Mouse (Mus musculus): ENCODE measurements around the gene 2210011C24Rik.
"Not testable (repeated sequence)": the region's sequence is repeated elsewhere in the genome, so short reads cannot be mapped to it uniquely, and the experiment has no call there.

The 2210011C24Rik gene

DNA sequence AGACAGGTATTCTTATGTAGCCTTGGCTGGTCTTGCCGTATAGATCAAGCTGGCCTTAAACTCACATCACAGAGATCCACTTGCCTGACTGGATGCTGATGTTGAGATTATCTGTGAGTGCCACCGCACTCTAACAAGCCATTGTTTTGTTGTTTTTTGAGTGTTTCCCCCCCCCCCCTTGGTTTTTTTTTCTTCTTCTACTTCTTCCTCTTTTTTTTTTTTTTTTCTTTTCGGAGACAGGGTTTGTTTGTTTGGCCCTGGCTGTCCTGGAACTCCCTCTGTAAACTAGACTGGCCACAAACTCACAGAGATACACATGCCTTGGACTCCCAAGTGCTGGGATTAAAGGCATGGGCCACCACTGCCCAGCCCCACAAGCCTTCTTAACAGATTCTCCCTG, 17.9 kb downstream of the 2210011C24Rik start:
- DNase-seq (ENCODE audit: low spot score in 2 of 2): no peak

DNA sequence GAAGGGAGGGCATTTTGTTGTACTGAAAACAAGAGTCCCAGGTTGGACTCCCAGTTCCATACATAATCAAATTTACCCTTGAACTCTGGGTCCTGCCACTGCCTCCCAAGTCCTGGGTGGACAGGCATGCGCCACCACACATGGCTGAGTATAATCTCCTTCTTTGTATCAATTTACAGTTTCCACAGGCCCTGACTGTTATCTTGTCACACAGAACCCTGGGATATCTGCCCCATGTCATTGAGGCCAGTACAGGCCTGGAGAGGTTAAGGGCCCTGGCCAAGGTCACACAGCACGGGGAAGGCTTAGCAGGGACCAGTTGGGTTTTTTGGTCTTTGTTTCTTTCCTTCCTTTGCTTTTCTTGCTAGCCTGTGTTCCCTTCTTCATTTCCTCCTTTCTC, 19.5 kb downstream of the 2210011C24Rik start:
- no peak for DNase-seq (ENCODE audit: low spot score in 2 of 2)

DNA sequence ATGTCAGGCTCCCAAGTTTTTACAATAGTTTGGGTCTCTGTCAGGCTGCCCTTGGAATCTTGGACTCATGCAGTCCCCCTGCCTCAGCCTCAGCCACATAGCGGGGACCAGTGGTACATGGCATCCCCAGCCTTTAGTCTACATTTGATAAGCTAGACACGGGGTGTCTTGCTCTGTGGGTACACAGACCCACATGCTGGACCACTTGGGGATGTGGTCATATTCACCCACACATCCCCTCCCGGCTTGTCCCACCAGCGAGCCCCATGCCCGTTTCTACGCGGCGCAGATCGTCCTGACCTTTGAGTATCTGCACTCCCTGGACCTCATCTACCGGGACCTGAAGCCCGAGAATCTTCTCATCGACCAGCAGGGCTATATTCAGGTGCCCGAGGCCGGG, 21.8 kb downstream of the 2210011C24Rik start:
- no peak for DNase-seq (ENCODE audit: low spot score in 2 of 2)

DNA sequence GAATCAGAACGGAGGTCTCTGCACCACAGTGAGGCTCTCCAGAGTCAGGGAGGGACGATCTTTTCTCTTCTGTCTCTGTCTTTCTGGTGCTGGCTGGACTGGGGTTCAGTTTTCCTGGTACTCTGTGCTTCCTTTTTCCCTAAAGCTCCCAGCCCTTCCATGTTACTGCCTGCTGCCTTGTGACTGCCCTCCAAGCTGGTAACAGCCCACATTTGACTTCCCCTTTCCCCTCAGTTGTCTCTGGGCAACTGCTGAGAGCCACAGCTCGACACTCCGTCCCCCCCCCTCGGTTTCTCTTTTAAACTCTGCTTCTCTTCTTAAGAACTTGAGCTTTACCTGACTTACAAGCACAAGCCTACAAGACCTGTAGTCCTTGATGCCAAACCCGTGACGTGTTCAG, 22.7 kb downstream of the 2210011C24Rik start:
- DNase-seq (ENCODE audit: low spot score in 2 of 2): no peak

DNA sequence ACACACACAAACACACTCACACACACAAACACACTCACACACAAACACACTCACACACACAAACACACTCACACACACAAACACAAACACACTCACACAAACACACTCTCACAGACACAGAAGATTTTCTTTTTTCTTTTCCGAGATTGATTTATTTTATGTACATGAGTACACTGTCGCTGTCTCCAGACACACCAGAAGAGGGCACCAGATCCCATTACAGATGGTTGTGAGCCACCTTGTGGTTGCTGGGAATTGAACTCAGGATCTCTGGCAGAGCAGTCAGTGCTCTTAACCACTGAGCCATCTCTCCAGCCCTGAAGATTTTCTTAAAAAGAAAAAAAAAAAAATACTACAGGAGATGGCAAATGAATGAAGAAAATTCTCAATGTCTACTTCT, 28.7 kb downstream of the 2210011C24Rik start:
- not testable (repeated sequence) for DNase-seq (ENCODE audit: low spot score in 2 of 2)

- DNase-seq (ENCODE audit: low spot score in 2 of 2): no peak
These were observed 29.5 kb downstream of the 2210011C24Rik start for GRCm38 (mm10) chr8:83982449-83982848.

GRCm38 (mm10) chr8:83981533-83981932, 30.4 kb downstream of the 2210011C24Rik start:
- DNase-seq (ENCODE audit: low spot score in 2 of 2): no peak

- no peak for DNase-seq (ENCODE audit: low spot score in 2 of 2)
These were observed 31.1 kb downstream of the 2210011C24Rik start for GRCm38 (mm10) chr8:83980845-83981244.

GRCm38 (mm10) chr8:83980250-83980649, 31.7 kb downstream of the 2210011C24Rik start:
- no peak for DNase-seq (ENCODE audit: low spot score in 2 of 2)

DNA sequence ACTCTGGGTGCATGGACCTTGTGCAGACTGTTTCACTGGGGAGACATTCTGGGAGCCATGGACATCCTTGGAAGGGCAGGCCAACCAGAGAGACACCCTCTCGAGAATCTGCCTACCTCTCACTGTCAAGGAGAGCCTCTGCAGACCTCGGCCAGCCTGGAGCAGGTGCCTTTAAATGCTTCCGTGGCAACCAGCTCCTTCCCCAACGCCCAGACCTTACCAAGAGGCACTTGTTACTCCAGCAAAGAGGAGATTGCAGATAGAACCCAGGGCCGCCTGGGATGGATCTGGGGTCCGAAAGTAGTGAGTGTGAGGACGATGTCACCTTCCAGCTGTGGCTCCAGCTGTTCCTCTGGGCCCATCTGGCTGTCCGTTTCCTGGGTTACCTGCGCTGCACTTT, 33.8 kb downstream of the 2210011C24Rik start:
- DNase-seq (ENCODE audit: low spot score in 2 of 2): no peak

DNA sequence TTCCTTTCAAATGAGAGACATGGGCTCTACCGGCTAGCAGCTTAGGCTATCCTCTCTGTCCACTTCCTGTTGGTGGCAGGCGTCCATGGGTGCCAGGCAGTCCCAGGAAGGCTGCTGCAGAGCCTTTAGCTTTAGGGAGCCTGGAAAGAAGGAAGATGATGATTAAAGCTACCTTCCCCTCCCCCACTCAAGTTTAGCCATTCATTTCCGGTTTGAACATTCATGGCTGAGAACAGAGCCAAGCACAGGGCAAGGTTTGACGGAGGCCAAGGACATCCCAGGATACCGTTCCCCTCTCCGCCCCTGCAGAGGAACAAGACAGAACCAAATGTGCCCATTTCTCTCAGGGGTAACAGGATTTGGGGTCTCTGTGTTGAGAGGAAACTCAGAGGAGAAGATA, 34.3 kb downstream of the 2210011C24Rik start:
- no peak for DNase-seq (ENCODE audit: low spot score in 2 of 2)

DNA sequence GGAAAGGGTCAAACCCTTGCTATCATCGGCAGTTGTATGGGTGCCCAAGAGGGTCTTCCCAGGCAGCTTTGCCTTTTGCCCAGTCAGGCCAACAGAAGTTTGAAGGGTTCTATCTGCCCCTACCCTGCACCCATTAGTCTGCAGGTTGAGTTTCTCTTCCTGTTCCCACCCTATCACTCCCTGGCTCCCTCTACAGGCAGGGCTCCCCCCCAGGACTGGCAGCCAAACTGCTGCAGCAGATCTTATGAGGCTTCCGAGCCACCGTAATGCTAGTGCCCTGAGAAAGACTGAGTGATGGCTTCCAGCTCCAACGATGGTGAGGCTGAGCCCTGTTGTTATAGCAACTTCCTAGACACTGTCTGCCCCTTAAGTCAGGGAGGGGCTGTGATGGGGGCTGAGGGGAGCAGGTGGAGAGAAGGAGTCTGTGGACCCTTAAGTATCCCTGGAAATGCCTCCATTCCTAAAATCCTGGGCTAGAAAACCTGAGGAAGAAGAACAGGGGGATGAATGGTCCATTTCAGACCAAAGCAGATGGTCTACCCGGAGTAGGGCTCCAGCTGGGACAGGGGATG, 35.1 kb downstream of the 2210011C24Rik start:
- DNase-seq (ENCODE audit: low spot score in 2 of 2): peak in 1 of 2 experiments; percentile 50

DNA sequence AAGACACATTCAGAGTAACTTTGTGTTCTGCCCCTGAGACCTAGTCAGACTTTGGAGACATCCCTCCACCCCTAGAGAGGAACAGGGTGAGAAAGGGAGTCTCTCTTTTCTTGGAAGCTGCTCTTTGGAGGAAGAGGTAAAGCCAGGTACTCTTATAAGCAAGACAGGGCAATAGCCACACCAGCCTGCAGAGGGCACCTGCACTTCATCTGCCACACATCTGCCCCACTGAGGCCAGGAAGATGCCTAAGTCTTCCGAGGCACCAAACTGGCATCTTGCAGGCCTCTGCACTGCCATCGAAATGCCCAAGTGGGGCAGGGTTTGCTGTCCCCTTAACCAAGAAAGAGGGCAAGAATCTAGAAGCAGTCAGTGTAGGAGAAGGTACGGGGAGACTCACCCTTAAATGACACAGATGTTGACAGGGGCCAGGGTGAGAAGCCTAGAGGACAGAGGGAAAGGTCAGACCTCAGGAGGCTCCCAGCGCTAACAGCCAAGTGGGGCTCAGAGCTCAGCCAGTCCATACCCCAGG, 35.8 kb downstream of the 2210011C24Rik start:
- DNase-seq (ENCODE audit: low spot score in 2 of 2): peak in 1 of 2 experiments; percentile 54

DNA sequence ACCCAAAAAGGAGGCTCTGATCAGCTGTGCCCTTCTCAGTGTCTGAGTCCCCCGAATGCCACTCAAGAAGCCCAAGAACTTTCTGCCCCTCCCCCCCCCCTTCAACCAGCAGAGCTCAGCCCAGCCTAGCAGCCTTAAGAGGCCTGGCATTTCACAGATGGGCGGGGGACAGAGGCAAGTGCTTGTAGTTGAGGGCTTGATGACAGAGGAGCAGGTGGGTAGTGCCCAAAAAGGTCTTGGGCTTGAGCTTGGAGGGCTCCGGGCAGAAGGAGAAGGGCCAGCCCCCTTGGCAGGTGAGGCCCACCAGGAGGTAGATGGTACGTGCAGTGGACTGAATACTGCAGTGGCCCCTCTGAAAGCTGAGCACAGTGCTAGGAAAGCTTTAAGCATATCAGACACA, 37.5 kb downstream of the 2210011C24Rik start:
- no peak for DNase-seq (ENCODE audit: low spot score in 2 of 2)

DNA sequence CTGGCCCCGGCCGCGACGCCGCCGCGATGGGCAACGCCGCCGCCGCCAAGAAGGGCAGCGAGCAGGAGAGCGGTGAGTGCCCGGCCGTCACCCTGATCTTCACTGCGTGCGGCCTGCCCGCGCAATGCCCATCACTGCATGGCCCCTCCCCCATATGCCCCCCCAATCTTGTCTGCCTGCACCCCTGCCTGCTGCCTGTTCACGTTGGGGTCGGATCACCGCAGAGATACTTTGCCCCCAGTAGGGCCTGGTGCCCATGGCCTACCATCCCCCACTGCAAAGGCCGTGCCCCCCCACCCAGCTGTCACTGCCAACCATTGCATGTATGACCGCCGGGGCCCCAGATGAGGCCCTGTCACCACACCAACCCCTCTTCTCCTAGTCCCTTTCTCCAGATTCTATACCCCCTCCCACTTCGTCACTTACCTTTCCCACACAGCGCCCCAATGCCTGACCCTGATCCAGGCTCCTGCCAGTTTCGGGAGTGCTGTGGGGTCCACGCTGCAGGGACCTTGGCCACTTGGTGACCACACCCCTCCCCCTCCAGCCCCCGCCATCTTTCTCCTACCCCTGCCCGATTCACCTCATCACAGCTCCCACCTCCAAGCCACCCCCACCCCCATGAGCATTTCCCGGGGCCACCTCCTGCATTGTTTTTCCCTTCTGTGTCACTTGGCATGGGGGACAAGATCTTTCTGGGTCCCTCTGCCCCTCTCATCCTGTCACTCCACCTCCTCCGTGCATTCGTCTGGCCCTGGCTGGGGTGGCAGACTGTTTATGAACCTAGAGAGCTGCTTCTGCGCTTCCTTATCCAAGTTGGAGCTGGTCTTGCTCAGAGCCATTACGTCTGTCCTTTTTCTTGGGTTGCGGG, 38.6 kb downstream of the 2210011C24Rik start:
- no peak for DNase-seq (ENCODE audit: low spot score in 2 of 2)

DNA sequence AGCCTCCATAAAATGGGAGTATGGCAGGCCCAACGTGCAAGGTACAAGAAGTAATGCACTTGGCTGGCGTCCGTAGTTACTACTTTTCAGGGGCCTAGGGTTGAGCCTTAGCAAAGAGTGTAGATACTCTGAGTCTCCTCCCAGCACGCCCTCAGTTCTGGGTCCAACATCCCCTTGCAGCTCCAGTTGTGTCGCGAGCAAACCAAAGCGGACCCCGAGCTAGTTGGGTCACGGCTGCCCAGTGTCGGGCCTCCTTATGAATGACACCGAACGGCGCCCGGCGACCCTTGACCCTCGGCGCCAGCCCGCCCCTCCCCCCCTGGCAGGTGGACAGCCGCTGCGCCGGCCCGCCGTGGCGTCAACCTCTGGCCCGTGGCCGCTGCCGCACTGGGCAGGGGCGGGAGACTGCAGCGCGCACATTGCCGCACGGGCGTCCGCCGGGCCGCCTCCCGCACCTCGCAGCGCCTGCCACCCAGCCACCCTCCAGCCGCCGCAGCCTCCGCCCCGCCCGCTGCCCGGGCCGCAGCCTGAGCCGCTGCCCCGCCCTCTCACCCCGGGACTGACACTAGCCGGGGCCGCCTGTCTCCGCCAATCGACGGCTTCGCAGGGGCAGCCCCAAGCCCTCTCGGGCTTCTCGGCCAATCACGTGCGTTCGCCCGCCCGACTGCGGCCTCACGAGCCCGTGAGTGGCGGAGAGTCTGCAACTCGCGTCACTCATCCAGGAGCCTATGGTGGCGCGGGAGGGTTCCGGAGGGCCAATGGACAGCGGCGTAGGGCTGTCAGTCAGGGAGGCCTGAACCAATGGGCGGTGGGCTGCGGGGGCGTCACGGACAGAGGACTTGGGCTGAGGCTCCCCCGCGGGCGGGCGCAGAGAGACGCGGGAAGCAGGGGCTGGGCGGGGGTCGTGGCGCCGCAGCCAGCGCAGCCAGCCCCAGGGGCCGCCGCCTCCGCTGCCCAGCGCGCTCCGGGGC, 39.5 kb downstream of the 2210011C24Rik start, which contains the start of gene Prkaca:
Gene Prkaca, plus strand, starts transcription at position 844 of the 971 bp plus-strand sequence.
- peak; percentile 92 to 97 for DNase-seq (ENCODE audit: low spot score in 2 of 2)

- no peak for DNase-seq (ENCODE audit: low spot score in 2 of 2)
These were observed 40.3 kb downstream of the 2210011C24Rik start for GRCm38 (mm10) chr8:83971661-83972060.

- DNase-seq (ENCODE audit: low spot score in 2 of 2): no peak
These were observed 40.9 kb downstream of the 2210011C24Rik start for GRCm38 (mm10) chr8:83971121-83971520.

DNA sequence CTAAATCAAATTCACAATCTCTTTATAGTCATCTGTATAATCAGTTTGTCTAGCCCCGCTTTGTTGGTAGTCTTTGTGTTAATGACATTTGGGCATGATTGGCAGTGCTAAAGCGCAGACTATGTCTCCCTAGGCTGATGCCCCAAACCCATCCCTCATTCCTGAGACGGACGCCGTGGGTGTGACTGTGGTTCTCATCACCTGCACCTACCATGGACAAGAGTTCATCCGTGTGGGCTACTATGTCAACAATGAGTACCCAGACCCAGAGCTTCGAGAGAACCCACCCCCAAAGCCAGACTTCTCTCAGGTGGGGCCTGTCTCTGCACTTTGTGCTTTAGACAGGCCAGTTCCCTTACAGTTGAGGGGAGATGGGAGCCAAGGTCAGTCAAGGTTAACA, 44.3 kb downstream of the 2210011C24Rik start:
- no peak for DNase-seq (ENCODE audit: low spot score in 2 of 2)

- no peak for DNase-seq (ENCODE audit: low spot score in 2 of 2)
These were observed 47.8 kb downstream of the 2210011C24Rik start for GRCm38 (mm10) chr8:83964015-83964765.

All from spleen, postnatal 10 days (tissue).